Mouse (Mus musculus) forebrain, embryonic 14.5 days (tissue): ENCODE measurements at regions not wholly inside any gene's neighbourhood (a gene's known extent, or its start where the extent isn't known, plus 50 kb on each side); places are given as distances from the start of the nearest gene placed in this dataset.
A peak's percentile ranks its signal among the peaks of the same experiment; 100 is the strongest.

Source experiments
- ATAC-seq: fragments of 200-750 bp; cut with Nextera tagmentation; 2 replicates; pipeline ENCODE4 v1.8.0; 2017; ENCODE audit warnings: mild to moderate bottlenecking, moderate library complexity
- DNase-seq: peaks from one replicate; pipeline ENCODE4 v3.0.0-alpha.2; 2015; ENCODE audit warnings: low spot score
- H3K27ac ChIP-seq: fragments of 300-500 bp; sonication (generic); 2 replicates; pipeline ENCODE4 v1.5.1; 2014; ENCODE audit warnings: low read depth, mild to moderate bottlenecking, control low read depth, low read length, moderate library complexity
- H3K27me3 ChIP-seq: fragments of 300-500 bp; sonication (generic); replicated peaks from 2 replicates; pipeline ENCODE4 v1.6.1; 2014; ENCODE audit warnings: low read length, control low read depth, mixed read lengths; ENCODE audit not compliant: control insufficient read depth, insufficient read depth
- H3K36me3 ChIP-seq: fragments of 300-500 bp; sonication (generic); 2 replicates; pipeline ENCODE4 v1.6.1; 2014; ENCODE audit warnings: low read length, control low read depth; ENCODE audit not compliant: control insufficient read depth, insufficient read depth
- H3K4me1 ChIP-seq: fragments of 300-500 bp; sonication (generic); 2 replicates; pipeline ENCODE4 v1.6.1; 2014; ENCODE audit warnings: antibody characterized with exemption, low read length, control low read depth; ENCODE audit not compliant: control insufficient read depth, insufficient read depth
- H3K4me2 ChIP-seq: fragments of 300-500 bp; sonication (generic); 2 replicates; pipeline ENCODE4 v1.6.1; 2014; ENCODE audit warnings: mild to moderate bottlenecking, control low read depth, low read length
- H3K4me3 ChIP-seq: fragments of 300-500 bp; sonication (generic); 2 replicates; pipeline ENCODE4 v1.5.1; 2014; ENCODE audit warnings: low read depth, low read length, control low read depth
- H3K9ac ChIP-seq: fragments of 300-500 bp; sonication (generic); 2 replicates; pipeline ENCODE4 v1.6.1; 2014; ENCODE audit warnings: mild to moderate bottlenecking, low read length, control low read depth, moderate library complexity
- H3K9me3 ChIP-seq: fragments of 300-500 bp; sonication (generic); replicated peaks from 2 replicates; pipeline ENCODE4 v1.6.1; 2016; ENCODE audit warnings: low read length, control low read depth, mixed read lengths; ENCODE audit not compliant: control insufficient read depth
- WGBS: fragments of 180-500 bp; shearing (Covaris S2); extraction: QIAGEN DNeasy Blood & Tissue Kit; methylation state at CpG from one replicate; pipeline ENCODE4 v1.1.7; 2014; 5-methylcytosine and 5-hydroxymethylcytosine counted together

GRCm38 (mm10) chr12:71393752-71394151 lies 84.1 kb downstream of the Dact1 start:
- Histone ChIP-seq H3K4me3 (no peak overlapping the region), H3K27ac (no peak overlapping the region), H3K36me3 (no peaks in the 10 kb centered on the region), H3K27me3 (no peaks in the 10 kb centered on the region), H3K4me1 (no peaks in the 10 kb centered on the region), H3K9ac (no peak overlapping the region), H3K4me2 (no peak overlapping the region), H3K9me3 (no peaks in the 10 kb centered on the region)
- 94% methylated on average over 1 of the region's 1 CpGs for WGBS
- DNase-seq (no peak), ATAC-seq (no peak)

GRCm38 (mm10) chr12:71397456-71397855 lies 87.8 kb downstream of the Dact1 start:
- H3K36me3 ChIP-seq, result no peaks in the 10 kb centered on the region
- no peak overlapping the region for H3K27ac ChIP-seq
- ATAC-seq (no peak), DNase-seq (no peak)
- no peak overlapping the region for H3K9ac ChIP-seq
- 88% methylated on average over 7 of the region's 7 CpGs for WGBS
- H3K27me3 ChIP-seq, result no peaks in the 10 kb centered on the region
- H3K9me3 ChIP-seq, result no peaks in the 10 kb centered on the region
- H3K4me3 ChIP-seq, result no peak overlapping the region
- peaks cover 3% of the 10 kb centered on the region; the same call in 1 of the 2 replicates for H3K4me1 ChIP-seq
- H3K4me2 ChIP-seq, result no peak overlapping the region

- Histone ChIP-seq H3K36me3 (no peaks in the 10 kb centered on the region), H3K4me1 (peaks cover 3% of the 10 kb centered on the region; the same call in 1 of the 2 replicates), H3K9ac (no peak overlapping the region), H3K4me3 (no peak overlapping the region), H3K9me3 (no peaks in the 10 kb centered on the region), H3K27ac (no peak overlapping the region), H3K4me2 (no peak overlapping the region), H3K27me3 (no peaks in the 10 kb centered on the region)
- ATAC-seq (no peak), DNase-seq (no peak)
- WGBS, result 96% methylated on average over 3 of the region's 3 CpGs
Observed at GRCm38 (mm10) chr12:71398701-71399100, 89.0 kb downstream of the Dact1 start.

- 89% methylated on average over 6 of the region's 6 CpGs for WGBS
Observed at GRCm38 (mm10) chr12:71400201-71400600, 90.5 kb downstream of the Dact1 start.

GRCm38 (mm10) chr12:71401621-71402416 lies 92.1 kb downstream of the Dact1 start:
- DNase-seq, result peak; percentile 30
- no peak overlapping the region for H3K4me2 ChIP-seq
- ATAC-seq, result no peak; the same call in 1 of the 2 replicates
- no peaks in the 10 kb centered on the region for H3K36me3 ChIP-seq
- no peak overlapping the region for H3K4me3 ChIP-seq
- H3K9ac ChIP-seq, result no peak overlapping the region
- 38% methylated on average over 6 of the region's 6 CpGs for WGBS
- no peaks in the 10 kb centered on the region for H3K27me3 ChIP-seq
- H3K27ac ChIP-seq, result no peak overlapping the region
- peaks cover 3% of the 10 kb centered on the region; the same call in 1 of the 2 replicates for H3K4me1 ChIP-seq
- no peaks in the 10 kb centered on the region for H3K9me3 ChIP-seq

More at GRCm38 (mm10) chr12:71400201-71400600, 90.5 kb downstream of the Dact1 start:
- Histone ChIP-seq H3K9me3 (no peaks in the 10 kb centered on the region), H3K9ac (no peak overlapping the region), H3K27me3 (no peaks in the 10 kb centered on the region), H3K36me3 (no peaks in the 10 kb centered on the region), H3K27ac (no peak overlapping the region), H3K4me3 (no peak overlapping the region), H3K4me2 (no peak overlapping the region), H3K4me1 (peaks cover 3% of the 10 kb centered on the region; the same call in 1 of the 2 replicates)
- DNase-seq (no peak), ATAC-seq (no peak)

GRCm38 (mm10) chr12:71407294-71407693 lies 97.6 kb downstream of the Dact1 start:
- Histone ChIP-seq H3K4me1 (no peaks in the 10 kb centered on the region), H3K27ac (no peak overlapping the region), H3K27me3 (no peaks in the 10 kb centered on the region), H3K9me3 (no peaks in the 10 kb centered on the region), H3K9ac (no peak overlapping the region), H3K4me3 (no peak overlapping the region), H3K4me2 (no peak overlapping the region), H3K36me3 (no peaks in the 10 kb centered on the region)
- no peak for ATAC-seq
- 62% methylated on average over 3 of the region's 3 CpGs for WGBS
- peak; percentile 51 for DNase-seq

DNA sequence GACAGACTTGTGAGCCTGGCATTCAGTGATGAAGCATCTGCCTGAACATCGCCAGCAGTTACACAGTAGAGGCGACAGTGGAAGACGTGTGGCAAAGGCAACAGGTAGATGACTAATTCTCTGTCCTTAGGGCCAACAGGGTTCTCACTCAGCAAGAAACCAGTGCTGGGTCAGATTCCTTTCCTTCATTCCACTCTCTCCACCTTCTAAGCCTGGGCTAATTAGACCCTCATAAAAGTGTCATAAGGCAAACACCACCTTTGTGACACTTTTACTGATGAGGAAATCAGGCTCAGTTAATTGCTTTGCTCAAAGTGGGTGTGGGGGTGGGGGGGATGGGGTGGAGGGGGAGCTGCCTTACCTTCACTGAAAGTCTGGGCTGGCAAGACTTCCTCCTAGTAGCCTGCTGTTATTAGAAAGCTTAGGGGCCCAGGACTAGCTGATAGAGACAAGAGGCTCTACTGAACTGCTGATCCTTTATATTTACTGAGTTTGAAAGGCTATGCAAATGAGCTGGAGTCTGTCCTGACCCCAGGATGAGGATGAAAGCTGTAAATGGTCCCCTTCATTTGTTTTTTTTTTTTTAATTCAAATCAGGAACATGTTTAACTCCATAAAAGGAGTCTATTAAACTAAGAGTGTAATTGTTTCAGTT lies 98.8 kb downstream of the Dact1 start:
- 23% methylated on average over 3 of the region's 3 CpGs for WGBS
- H3K9me3 ChIP-seq, result no peaks in the 10 kb centered on the region
- ATAC-seq, result peak; percentile 58; the same call in 1 of the 2 replicates

GRCm38 (mm10) chr12:71412331-71412730 lies 102.6 kb downstream of the Dact1 start:
- H3K27ac ChIP-seq, result no peak overlapping the region
- H3K9ac ChIP-seq, result no peak overlapping the region
- ATAC-seq (no peak), DNase-seq (no peak)
- H3K4me2 ChIP-seq, result no peak overlapping the region
- H3K4me1 ChIP-seq, result no peaks in the 10 kb centered on the region
- no peaks in the 10 kb centered on the region for H3K36me3 ChIP-seq
- no peaks in the 10 kb centered on the region for H3K9me3 ChIP-seq
- H3K4me3 ChIP-seq, result no peak overlapping the region
- 88% methylated on average over 3 of the region's 3 CpGs for WGBS
- H3K27me3 ChIP-seq, result no peaks in the 10 kb centered on the region

More for the DNA sequence above, 98.8 kb downstream of the Dact1 start:
- Histone ChIP-seq H3K4me3 (no peak overlapping the region), H3K27me3 (no peaks in the 10 kb centered on the region), H3K27ac (no peak overlapping the region), H3K4me1 (no peaks in the 10 kb centered on the region), H3K9ac (no peak overlapping the region), H3K36me3 (no peaks in the 10 kb centered on the region), H3K4me2 (no peak overlapping the region)
- peak; percentile 52 for DNase-seq

- Histone ChIP-seq H3K9me3 (no peaks in the 10 kb centered on the region), H3K27ac (no peak overlapping the region), H3K36me3 (no peaks in the 10 kb centered on the region), H3K4me1 (no peaks in the 10 kb centered on the region), H3K27me3 (no peaks in the 10 kb centered on the region), H3K9ac (no peak overlapping the region), H3K4me2 (no peak overlapping the region), H3K4me3 (no peak overlapping the region)
- WGBS, result 96% methylated on average over 2 of the region's 2 CpGs
- ATAC-seq, result no peak
- no peak for DNase-seq
Observed at GRCm38 (mm10) chr12:71416968-71417367, 107.3 kb downstream of the Dact1 start.
